Mouse (Mus musculus): ENCODE measurements around the gene Defb29. TPM values are rescaled to one million over a fixed set of nuclear protein-coding genes. Genes with fewer than 3 reads are reported as not detected.

Defb29 gene
- polyA plus RNA-seq, 1 experiment from 2014 or later: not detected

GRCm38 (mm10) chr2:152490038-152490437 lies 49.9 kb downstream of the Defb29 start, which contains the start of gene Defb22:
Defb22 (minus strand) TSS chr2:152490138.
- DNase-seq (ENCODE audit: low spot score): no peak
- no peak within 1 kb of the TSS for H3K4me2 ChIP-seq (ENCODE audit: low read length)
- no peak for ATAC-seq (replicated peaks; ENCODE audit: low FRiP score, low TSS enrichment, low read depth)

More at GRCm38 (mm10) chr2:152490038-152490437, 49.9 kb downstream of the Defb29 start, which contains the start of gene Defb22:
- H3K36me3 ChIP-seq (ENCODE audit: control insufficient read depth, insufficient read depth, low read length): no peaks in the 10 kb centered on the region
- no peak within 1 kb of the TSS for H3K9ac ChIP-seq (ENCODE audit: low read length)
- no peaks in the 10 kb centered on the region for H3K9me3 ChIP-seq (ENCODE audit: control insufficient read depth, low read length)
- H3K27ac ChIP-seq (ENCODE audit: low read depth): no peak within 1 kb of the TSS
- H3K27me3 ChIP-seq (replicated peaks; ENCODE audit: control insufficient read depth, insufficient read depth, low read length): no peaks in the 10 kb centered on the region
- H3K4me3 ChIP-seq (ENCODE audit: low read depth, low read length): no peak within 1 kb of the TSS
- no peaks in the 10 kb centered on the region for H3K4me1 ChIP-seq (replicated peaks; ENCODE audit: control insufficient read depth, insufficient read depth, low read length)

Other genes starting within 250 kb of the Defb29 start
- gene Tbc1d20, start 246.3 kb downstream of the Defb29 start, polyA plus RNA-seq (2014; fragmentation: Nextera tagmentation; extraction: Ambion mirVana): 31.7 and 36.4 TPM in 2 replicates
- gene Rbck1, start 207.4 kb downstream of the Defb29 start, polyA plus RNA-seq (2014; fragmentation: Nextera tagmentation; extraction: Ambion mirVana): 89.8 and 93.8 TPM in 2 replicates
- gene Trib3, start 196.1 kb downstream of the Defb29 start, polyA plus RNA-seq (2014; fragmentation: Nextera tagmentation; extraction: Ambion mirVana): 1.8 and 2.8 TPM in 2 replicates
- 3.9 and 4.5 TPM in 2 replicates for gene Nrsn2, start 163.5 kb downstream of the Defb29 start, polyA plus RNA-seq (2014; fragmentation: Nextera tagmentation; extraction: Ambion mirVana)
- 12.1 and 13.2 TPM in 2 replicates for gene Sox12, start 142.0 kb downstream of the Defb29 start, polyA plus RNA-seq (2014; fragmentation: Nextera tagmentation; extraction: Ambion mirVana)
- gene Zcchc3, start 125.1 kb downstream of the Defb29 start, polyA plus RNA-seq (2014; fragmentation: Nextera tagmentation; extraction: Ambion mirVana): 38.2 and 39.1 TPM in 2 replicates
- 0.51 and 0.86 TPM in 2 replicates for gene 6820408C15Rik, start 124.5 kb downstream of the Defb29 start, polyA plus RNA-seq (2014; fragmentation: Nextera tagmentation; extraction: Ambion mirVana)
- gene Defb23, start 75.5 kb downstream of the Defb29 start, polyA plus RNA-seq (2014; fragmentation: Nextera tagmentation; extraction: Ambion mirVana): not detected in 2 replicates
- not detected in 2 replicates for gene Defb20, start 63.0 kb downstream of the Defb29 start, polyA plus RNA-seq (2014; fragmentation: Nextera tagmentation; extraction: Ambion mirVana)
- gene Defb22, start 50.0 kb downstream of the Defb29 start, polyA plus RNA-seq (2014; fragmentation: Nextera tagmentation; extraction: Ambion mirVana): not detected in 2 replicates
- not detected in 2 replicates for gene Defb26, start 28.4 kb downstream of the Defb29 start, polyA plus RNA-seq (2014; fragmentation: Nextera tagmentation; extraction: Ambion mirVana)
- not detected in 2 replicates for gene Defb28, start 21.8 kb downstream of the Defb29 start, polyA plus RNA-seq (2014; fragmentation: Nextera tagmentation; extraction: Ambion mirVana)
- gene Gm17416, start 29.2 kb upstream of the Defb29 start, polyA plus RNA-seq (2014; fragmentation: Nextera tagmentation; extraction: Ambion mirVana): not detected in 2 replicates
- gene Defb21, start 32.6 kb upstream of the Defb29 start, polyA plus RNA-seq (2014; fragmentation: Nextera tagmentation; extraction: Ambion mirVana): not detected in 2 replicates
- not detected in 2 replicates for gene Defb19, start 40.2 kb upstream of the Defb29 start, polyA plus RNA-seq (2014; fragmentation: Nextera tagmentation; extraction: Ambion mirVana)
- not detected in 2 replicates for gene Defb45, start 59.3 kb upstream of the Defb29 start, polyA plus RNA-seq (2014; fragmentation: Nextera tagmentation; extraction: Ambion mirVana)
- gene Defb36, start 64.2 kb upstream of the Defb29 start, polyA plus RNA-seq (2014; fragmentation: Nextera tagmentation; extraction: Ambion mirVana): not detected in 2 replicates
- 1.4 and 2.3 TPM in 2 replicates for gene Defb25, start 83.0 kb upstream of the Defb29 start, polyA plus RNA-seq (2014; fragmentation: Nextera tagmentation; extraction: Ambion mirVana)
- gene Rem1, start 86.9 kb upstream of the Defb29 start, polyA plus RNA-seq (2014; fragmentation: Nextera tagmentation; extraction: Ambion mirVana): 9.6 and 12.9 TPM in 2 replicates
- gene H13, start 129.4 kb upstream of the Defb29 start, polyA plus RNA-seq (2014; fragmentation: Nextera tagmentation; extraction: Ambion mirVana): 108 and 113 TPM in 2 replicates
- 32.8 and 34.0 TPM in 2 replicates for gene Mcts2, start 146.9 kb upstream of the Defb29 start, polyA plus RNA-seq (2014; fragmentation: Nextera tagmentation; extraction: Ambion mirVana)
- gene Id1, start 196.2 kb upstream of the Defb29 start, polyA plus RNA-seq (2014; fragmentation: Nextera tagmentation; extraction: Ambion mirVana): 101 and 109 TPM in 2 replicates
- 11.0 and 13.1 TPM in 2 replicates for gene Cox4i2, start 214.1 kb upstream of the Defb29 start, polyA plus RNA-seq (2014; fragmentation: Nextera tagmentation; extraction: Ambion mirVana)